ENCODE assay signal across 15 mouse cellular contexts in the genomic region with DNA sequence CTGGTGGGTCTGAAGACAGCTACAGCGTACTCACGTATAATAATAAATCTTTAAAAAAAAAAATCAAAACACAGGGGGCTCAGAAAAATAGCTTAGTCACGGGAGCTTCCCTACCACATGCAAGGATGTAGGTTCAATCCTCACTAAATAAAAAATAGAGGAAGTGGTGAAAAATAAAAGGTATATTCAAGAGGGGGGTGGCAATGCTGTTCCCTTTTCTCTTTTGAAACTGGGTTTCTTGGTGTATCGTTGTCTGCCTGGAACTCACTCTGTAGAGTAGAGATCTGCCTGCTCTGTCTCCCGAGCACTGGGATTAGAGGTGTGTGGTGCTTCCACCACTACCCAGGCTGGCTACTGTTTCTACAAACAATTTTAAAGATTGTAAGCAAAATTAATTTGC.
"Had no signal": no experiment of that assay in that cellular context is flagged by ENCODE, and none has a peak within 500 bp of the region (broad histone marks: within the 10 kb centered on the region; RNA-seq: fewer than 3 reads in every experiment).

No protein-coding gene starts in this region.

- H3K27me3 ChIP-seq: limb, embryonic 12.5 days; midbrain, embryonic 13.5 days had no signal

- ATAC-seq: lung, postnatal 0 days; midbrain, embryonic 13.5 days had no signal

- H3K9me3 ChIP-seq: limb, embryonic 12.5 days; midbrain, embryonic 13.5 days had no signal

- H3K9ac ChIP-seq: limb, embryonic 12.5 days; liver, embryonic 14.5 days; midbrain, embryonic 13.5 days had no signal

- H3K4me2 ChIP-seq: limb, embryonic 12.5 days; midbrain, embryonic 13.5 days had no signal

- H3K4me1 ChIP-seq: limb, embryonic 12.5 days; midbrain, embryonic 13.5 days had no signal

- H3K27ac ChIP-seq: layer of hippocampus, adult 2 months; limb, embryonic 12.5 days; liver, embryonic 14.5 days; macrophage; midbrain, embryonic 13.5 days; stomach, postnatal 0 days had no signal

- DNase-seq: kidney, adult 9 months; kidney, postnatal 10 days; kidney, postnatal 4 days; liver; lung, adult 2 months; right cerebral cortex, adult 18-20 months; thymus, adult 18-20 months; thymus, postnatal 14 days had no signal

- H3K36me3 ChIP-seq: limb, embryonic 12.5 days; midbrain, embryonic 13.5 days had no signal

- H3K4me3 ChIP-seq: layer of hippocampus, adult 2 months; limb, embryonic 12.5 days; midbrain, embryonic 13.5 days had no signal
